ENCODE assay signal across 31 mouse cellular contexts in the genomic region with DNA sequence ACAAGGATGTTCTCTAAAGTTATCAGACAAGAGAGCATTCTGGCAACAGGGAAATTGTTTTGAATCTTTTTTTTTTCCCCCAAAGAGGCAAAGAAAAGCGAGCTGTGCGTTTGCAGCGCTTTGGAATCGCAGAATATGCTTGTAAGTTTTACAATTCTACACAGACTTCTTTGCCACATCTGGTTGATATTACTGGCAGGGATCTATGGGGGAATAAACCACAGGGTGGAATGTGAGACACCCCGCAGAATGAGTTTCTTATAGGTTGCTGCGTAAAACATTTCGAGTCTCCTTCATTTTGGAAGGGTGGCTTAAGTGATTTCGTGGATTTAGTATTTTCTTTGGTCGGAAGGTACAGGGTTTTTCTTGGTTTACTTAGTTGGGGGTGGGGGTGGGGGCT.
DNase-seq lines count a peak whose midpoint lies in the region; ATAC-seq and TF ChIP-seq lines count a peak whose summit lies in the region.
"Had no signal": no experiment of that assay in that cellular context is flagged by ENCODE, and none has a peak within 500 bp of the region (broad histone marks: within the 10 kb centered on the region; RNA-seq: fewer than 3 reads in every experiment).

No protein-coding gene starts in this region.

- H3K36me3 ChIP-seq in limb, embryonic 12.5 days, result no peaks in the 10 kb centered on the region
- no peaks in the 10 kb centered on the region for H3K36me3 ChIP-seq in midbrain, embryonic 16.5 days (ENCODE audit: control insufficient read depth, insufficient read depth, low read length)
- H3K36me3 ChIP-seq: forebrain, embryonic 12.5 days; heart, embryonic 12.5 days; kidney, embryonic 15.5 days; midbrain, embryonic 13.5 days had no signal

- no peaks in the 10 kb centered on the region for H3K27me3 ChIP-seq in limb, embryonic 12.5 days
- no peaks in the 10 kb centered on the region for H3K27me3 ChIP-seq in midbrain, embryonic 16.5 days (ENCODE audit: control insufficient read depth, insufficient read depth, low read depth, low read length)

- H3K4me2 ChIP-seq in limb, embryonic 12.5 days, result peak overlapping the region; percentile 41
- H3K4me2 ChIP-seq in midbrain, embryonic 16.5 days (ENCODE audit: low read length), result no peak overlapping the region
- H3K4me2 ChIP-seq: forebrain, embryonic 12.5 days; heart, embryonic 12.5 days; hindbrain, embryonic 14.5 days; kidney, embryonic 15.5 days; midbrain, embryonic 13.5 days had no signal

- no peak for TF ChIP-seq POLR2A in embryonic fibroblast, embryonic 13.5 days (IDR thresholded peaks at IDR 0.05; ENCODE audit: low read depth, low read length)

- peak overlapping the region; percentile 93 for H3K27ac ChIP-seq in embryonic fibroblast, embryonic 13.5 days (ENCODE audit: insufficient read depth, low read length)
- H3K27ac ChIP-seq in limb, embryonic 12.5 days, result peak overlapping the region; percentile 78
- H3K27ac ChIP-seq in midbrain, embryonic 16.5 days (ENCODE audit: low read length), result no peak overlapping the region
- H3K27ac ChIP-seq: forebrain, embryonic 12.5 days; hindbrain, embryonic 14.5 days; kidney, embryonic 15.5 days; layer of hippocampus, adult 2 months; liver, embryonic 14.5 days; midbrain, embryonic 13.5 days had no signal

- H3K9ac ChIP-seq in limb, embryonic 12.5 days (replicated peaks), result no peak overlapping the region
- H3K9ac ChIP-seq in midbrain, embryonic 16.5 days (ENCODE audit: low read depth, low read length), result no peak overlapping the region
- H3K9ac ChIP-seq: forebrain, embryonic 12.5 days; forebrain, postnatal 0 days; heart, embryonic 12.5 days; hindbrain, embryonic 14.5 days; kidney, embryonic 15.5 days; liver, embryonic 14.5 days; midbrain, embryonic 13.5 days had no signal

- TF ChIP-seq CTCF in embryonic fibroblast, embryonic 13.5 days (IDR thresholded peaks at IDR 0.05; ENCODE audit: borderline replicate concordance, insufficient read depth, low read length), result no peak

- intact Hi-C loops in gastrocnemius, postnatal 36 days (cut with DNase I), result no loop called here

- H3K4me3 ChIP-seq in embryonic fibroblast, embryonic 13.5 days (ENCODE audit: insufficient read depth, low read length), result no peak overlapping the region
- no peak overlapping the region for H3K4me3 ChIP-seq in limb, embryonic 12.5 days (replicated peaks)
- no peak overlapping the region for H3K4me3 ChIP-seq in midbrain, embryonic 16.5 days (ENCODE audit: low read depth, low read length)
- H3K4me3 ChIP-seq: forebrain, embryonic 12.5 days; heart, embryonic 12.5 days; kidney, embryonic 15.5 days; layer of hippocampus, adult 2 months; midbrain, embryonic 13.5 days had no signal

- H3K4me1 ChIP-seq in embryonic fibroblast, embryonic 13.5 days (ENCODE audit: control insufficient read depth, insufficient read depth, low read length), result peaks cover 13% of the 10 kb centered on the region; the same call in 1 of the 2 replicates
- H3K4me1 ChIP-seq in limb, embryonic 12.5 days (replicated peaks), result peaks cover 67% of the 10 kb centered on the region
- H3K4me1 ChIP-seq in midbrain, embryonic 16.5 days (ENCODE audit: control insufficient read depth, insufficient read depth, low read length), result no peaks in the 10 kb centered on the region
- H3K4me1 ChIP-seq: heart, embryonic 12.5 days; kidney, embryonic 15.5 days had no signal

- WGBS in limb, embryonic 12.5 days, result 8% methylated on average over 9 of the region's 9 CpGs
- 82% methylated on average over 9 of the region's 9 CpGs for WGBS in midbrain, embryonic 16.5 days

- peak; percentile 56 for DNase-seq in NIH3T3 (ENCODE audit: low read depth)
- peak; percentile 14 for DNase-seq in embryo, embryonic 11.5 days (ENCODE audit: low read depth, low spot score)
- DNase-seq in kidney, postnatal 25 days, result no peak
- no peak for DNase-seq in gastrocnemius, postnatal 36 days
- no peak for DNase-seq in left cerebral cortex, adult 9 months (ENCODE audit: low spot score in 2 of 2)
- DNase-seq: adrenal gland, adult 2 months; adrenal gland, postnatal 36 days; B cell, adult 2 months; cerebellum, adult 18-20 months; cerebellum, postnatal 10 days; forebrain, postnatal 0 days; gastrocnemius, postnatal 14 days; heart, adult 11 months; heart, postnatal 4 days; kidney, adult 18-20 months; kidney, postnatal 36 days; liver; lung, adult 2 months; lung, postnatal 14 days had no signal

- ATAC-seq in limb, embryonic 12.5 days (ENCODE audit: insufficient number of reproducible peaks, insufficient read depth, low FRiP score, low TSS enrichment, low read depth), result no peak
- ATAC-seq in midbrain, embryonic 16.5 days, result no peak
- ATAC-seq: activated CD4-positive, CD25-positive, alpha-beta regulatory T cell, adult 4 months; forebrain, postnatal 0 days; inflammation-experienced regulatory T-cells, adult 6 months; midbrain, embryonic 13.5 days had no signal

- no peaks in the 10 kb centered on the region for H3K9me3 ChIP-seq in limb, embryonic 12.5 days
- H3K9me3 ChIP-seq in midbrain, embryonic 16.5 days (replicated peaks; ENCODE audit: control insufficient read depth, low read length, poor library complexity, severe bottlenecking), result no peaks in the 10 kb centered on the region
- H3K9me3 ChIP-seq: forebrain, embryonic 12.5 days; heart, embryonic 12.5 days; kidney, embryonic 15.5 days; midbrain, embryonic 13.5 days had no signal

Comparison
In these comparisons a context has a peak if more than half of its experiments do, and no peak if none do; other contexts are left out.
1. DNase-seq: peak in NIH3T3 (single experiment) and embryo, embryonic 11.5 days (single experiment); none in kidney, postnatal 25 days (0 of 2), gastrocnemius, postnatal 36 days (0 of 2) and left cerebral cortex, adult 9 months (0 of 2).